Mouse (Mus musculus) lung, embryonic 14.5 days (tissue): ENCODE measurements around the gene Pknox2. TPM values are rescaled to one million over a fixed set of nuclear protein-coding genes. Genes with fewer than 3 reads are reported as not detected.

Experiments
- ATAC-seq: fragments of 200-750 bp; cut with Nextera tagmentation; 2 replicates; pipeline ENCODE4 v1.8.0; 2017; ENCODE audit warnings: mild to moderate bottlenecking, moderate TSS enrichment, moderate library complexity; ENCODE audit not compliant: insufficient read depth
- DNase-seq: peaks from one replicate; pipeline ENCODE4 v3.0.0-alpha.2; 2015
- H3K27ac ChIP-seq: fragments of 300-500 bp; sonication (generic); 2 replicates; pipeline ENCODE4 v1.5.1; 2014; ENCODE audit warnings: low read depth, mild to moderate bottlenecking, moderate library complexity
- H3K27me3 ChIP-seq: fragments of 300-500 bp; sonication (generic); 2 replicates; pipeline ENCODE4 v1.6.1; 2014; ENCODE audit warnings: low read length, control low read depth; ENCODE audit not compliant: insufficient read depth
- H3K36me3 ChIP-seq: fragments of 300-500 bp; sonication (generic); 2 replicates; pipeline ENCODE4 v1.6.1; 2014; ENCODE audit warnings: control low read depth; ENCODE audit not compliant: insufficient read depth
- H3K4me1 ChIP-seq: fragments of 300-500 bp; sonication (generic); 2 replicates; pipeline ENCODE4 v1.6.1; 2014; ENCODE audit warnings: antibody characterized with exemption, control low read depth; ENCODE audit not compliant: insufficient read depth
- H3K4me2 ChIP-seq: fragments of 300-500 bp; sonication (generic); 2 replicates; pipeline ENCODE4 v1.6.1; 2014; ENCODE audit warnings: mild to moderate bottlenecking
- H3K4me3 ChIP-seq: fragments of 300-500 bp; sonication (generic); 2 replicates; pipeline ENCODE4 v1.5.1; 2014; ENCODE audit warnings: low read depth, low read length
- H3K9ac ChIP-seq: fragments of 300-500 bp; sonication (generic); 2 replicates; pipeline ENCODE4 v1.6.1; 2014
- H3K9me3 ChIP-seq: fragments of 300-500 bp; sonication (generic); 2 replicates; pipeline ENCODE4 v1.6.1; 2016; ENCODE audit warnings: low read depth, low read length, control low read depth
- CTCF ChIP-seq: IDR thresholded peaks from 2 replicates; pipeline ENCODE4 v1.5.1; 2016; ENCODE audit warnings: antibody characterized with exemption, low read depth
- WGBS: fragments of 180-500 bp; shearing (Covaris S2); extraction: QIAGEN DNeasy Blood & Tissue Kit; methylation state at CpG from one replicate; pipeline ENCODE4 v1.1.7; 2014; 5-methylcytosine and 5-hydroxymethylcytosine counted together
- polyA plus RNA-seq: library from polyadenylated mRNA; unstranded; fragments of >200 nt; fragmentation: Nextera tagmentation; extraction: Ambion mirVana; gene quantifications from 2 replicates; pipeline ENCODE4 v1.2.1, GENCODE M21; 2014

The Pknox2 gene
- polyA plus RNA-seq, 1 experiment from 2014 or later: 7.1 TPM

DNA sequence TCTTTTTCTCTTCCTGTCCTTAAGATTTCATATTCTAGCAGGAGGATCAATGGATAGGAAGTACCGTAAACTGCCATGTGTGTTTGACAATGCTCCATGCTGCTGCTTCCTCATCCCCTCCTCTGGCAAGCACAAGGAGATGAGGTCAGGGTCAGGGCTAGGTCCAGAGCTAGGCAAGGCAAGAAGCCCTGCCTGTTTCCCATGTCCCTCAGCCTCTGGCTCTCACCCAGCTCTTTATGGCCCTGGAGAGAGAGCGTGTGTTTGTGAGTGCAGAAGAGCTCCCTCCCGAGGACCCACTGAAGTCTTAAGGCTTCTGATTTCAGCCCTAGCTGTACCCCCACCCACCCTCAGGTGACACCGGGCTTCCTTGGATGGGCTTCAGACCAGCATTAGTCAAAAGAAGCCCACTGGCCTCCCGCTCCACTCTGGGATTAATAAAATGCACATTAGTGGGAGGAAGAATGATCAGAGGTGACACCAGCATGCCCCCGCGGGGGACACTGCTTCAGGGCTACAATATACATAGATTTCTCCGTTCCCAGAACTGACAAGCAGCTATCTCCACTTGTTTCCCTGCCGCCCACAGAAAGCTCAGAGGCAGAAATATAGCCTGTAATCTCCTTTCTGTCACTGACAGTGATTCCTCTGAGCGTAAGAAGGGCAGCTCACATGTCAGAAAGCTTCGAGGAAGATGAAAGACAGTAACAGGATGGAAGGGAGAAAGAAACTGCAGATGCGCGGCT, 156.4 kb downstream of the Pknox2 start:
- WGBS: 42% methylated on average over 13 of the region's 13 CpGs
- no peak overlapping the region for H3K27ac ChIP-seq
- H3K36me3 ChIP-seq: no peaks in the 10 kb centered on the region
- DNase-seq: no peak
- H3K9me3 ChIP-seq: no peaks in the 10 kb centered on the region
- H3K9ac ChIP-seq: no peak overlapping the region
- H3K4me3 ChIP-seq: no peak overlapping the region
- no peaks in the 10 kb centered on the region for H3K27me3 ChIP-seq
- ATAC-seq: no peak
- no peak for TF ChIP-seq CTCF
- peaks cover 4% of the 10 kb centered on the region; the same call in 1 of the 2 replicates for H3K4me1 ChIP-seq
- H3K4me2 ChIP-seq: no peak overlapping the region

DNA sequence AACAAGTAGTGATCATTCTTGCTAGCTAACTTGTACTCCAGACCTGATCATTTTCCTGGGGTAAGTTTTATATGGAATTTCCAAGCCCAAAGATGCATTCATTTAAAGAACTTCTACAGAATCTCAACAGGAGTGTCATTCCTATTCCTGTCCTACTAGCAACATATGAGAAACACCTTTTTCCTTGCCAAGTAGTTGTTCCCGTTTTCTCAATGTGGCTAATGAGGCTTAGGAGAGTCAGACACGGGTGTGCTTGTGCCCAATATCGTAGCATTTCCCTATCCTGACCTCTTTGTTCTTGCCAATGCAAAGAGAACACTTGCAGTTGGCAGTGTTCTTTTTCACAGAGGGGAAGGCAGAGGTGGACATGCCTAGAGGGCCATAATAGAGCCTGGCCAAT, 157.2 kb downstream of the Pknox2 start:
- Histone ChIP-seq H3K27me3 (no peaks in the 10 kb centered on the region), H3K4me2 (no peak overlapping the region), H3K36me3 (no peaks in the 10 kb centered on the region), H3K9ac (no peak overlapping the region), H3K27ac (no peak overlapping the region), H3K4me3 (no peak overlapping the region), H3K4me1 (peaks cover 4% of the 10 kb centered on the region; the same call in 1 of the 2 replicates), H3K9me3 (no peaks in the 10 kb centered on the region)
- TF ChIP-seq CTCF: no peak
- DNase-seq (no peak), ATAC-seq (no peak)
- WGBS: 88% methylated on average over 3 of the region's 3 CpGs

DNA sequence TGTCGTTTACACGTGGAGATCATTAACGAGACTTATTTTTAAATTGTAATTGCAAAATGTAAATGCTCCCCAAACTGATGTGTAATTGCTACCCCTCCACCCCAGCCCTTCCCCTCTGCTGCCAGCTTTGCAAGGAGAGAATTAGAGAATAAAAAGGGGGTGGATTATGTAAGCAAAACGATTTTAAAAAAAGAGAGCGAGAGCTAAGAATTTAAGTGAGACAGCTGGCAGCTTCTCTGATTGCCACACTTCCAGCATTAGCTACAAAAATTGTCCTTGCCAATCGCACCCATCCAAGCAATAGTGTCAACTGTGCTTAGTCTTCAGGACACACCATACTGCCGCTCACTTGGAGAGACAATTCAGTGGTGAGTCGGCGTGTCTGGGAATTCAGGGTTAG, 162.0 kb downstream of the Pknox2 start:
- Histone ChIP-seq H3K4me3 (no peak overlapping the region), H3K4me2 (no peak overlapping the region), H3K4me1 (no peaks in the 10 kb centered on the region), H3K36me3 (no peaks in the 10 kb centered on the region), H3K9ac (no peak overlapping the region), H3K27me3 (no peaks in the 10 kb centered on the region), H3K27ac (no peak overlapping the region), H3K9me3 (no peaks in the 10 kb centered on the region)
- DNase-seq (no peak), ATAC-seq (no peak)
- no peak for TF ChIP-seq CTCF
- WGBS: 79% methylated on average over 9 of the region's 9 CpGs

DNA sequence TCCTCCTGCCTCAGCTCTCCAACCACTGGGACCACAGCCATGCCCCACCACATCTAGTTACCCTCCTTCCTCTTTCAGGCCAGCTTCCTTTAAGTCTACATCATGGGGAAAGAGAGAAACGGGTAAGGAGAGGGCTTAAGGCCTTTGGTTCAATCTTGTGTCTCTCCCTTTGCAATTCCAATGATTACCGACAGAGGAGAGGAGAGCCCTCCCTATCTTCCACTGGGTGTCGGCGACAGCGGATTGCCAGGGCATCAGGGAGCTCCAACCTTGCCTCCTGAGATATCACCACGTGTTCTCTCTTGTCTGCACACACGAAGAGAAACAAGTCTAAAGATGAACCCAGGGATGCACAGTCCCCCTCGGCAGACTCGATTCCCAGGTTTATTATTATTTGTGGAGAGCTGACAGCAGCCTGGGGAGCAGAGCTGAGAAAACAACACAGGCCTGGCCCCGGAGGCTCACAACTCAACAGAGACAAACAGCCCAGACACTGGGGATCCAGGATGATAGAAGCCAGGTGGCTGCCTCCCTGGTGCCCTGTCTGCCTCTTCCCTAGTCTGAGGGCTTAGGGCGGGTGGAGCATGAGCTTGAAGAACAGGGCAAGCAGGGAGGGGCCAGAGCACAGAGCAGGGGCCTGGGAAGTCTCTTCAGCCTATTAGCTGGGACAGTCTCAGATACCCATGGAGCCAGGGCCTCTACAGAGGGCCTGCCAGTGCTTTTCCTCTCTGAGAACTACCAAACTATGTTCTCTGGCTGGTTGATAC, 170.4 kb downstream of the Pknox2 start:
- peak; percentile 52 for TF ChIP-seq CTCF
- no peaks in the 10 kb centered on the region for H3K9me3 ChIP-seq
- 28% methylated on average over 11 of the region's 11 CpGs for WGBS
- peak; percentile 29 for DNase-seq
- no peaks in the 10 kb centered on the region for H3K36me3 ChIP-seq
- no peaks in the 10 kb centered on the region for H3K27me3 ChIP-seq
- no peak overlapping the region for H3K4me3 ChIP-seq
- no peak overlapping the region for H3K4me2 ChIP-seq
- no peaks in the 10 kb centered on the region; the same call in 1 of the 2 replicates for H3K4me1 ChIP-seq
- no peak overlapping the region for H3K27ac ChIP-seq
- ATAC-seq: no peak
- H3K9ac ChIP-seq: no peak overlapping the region

DNA sequence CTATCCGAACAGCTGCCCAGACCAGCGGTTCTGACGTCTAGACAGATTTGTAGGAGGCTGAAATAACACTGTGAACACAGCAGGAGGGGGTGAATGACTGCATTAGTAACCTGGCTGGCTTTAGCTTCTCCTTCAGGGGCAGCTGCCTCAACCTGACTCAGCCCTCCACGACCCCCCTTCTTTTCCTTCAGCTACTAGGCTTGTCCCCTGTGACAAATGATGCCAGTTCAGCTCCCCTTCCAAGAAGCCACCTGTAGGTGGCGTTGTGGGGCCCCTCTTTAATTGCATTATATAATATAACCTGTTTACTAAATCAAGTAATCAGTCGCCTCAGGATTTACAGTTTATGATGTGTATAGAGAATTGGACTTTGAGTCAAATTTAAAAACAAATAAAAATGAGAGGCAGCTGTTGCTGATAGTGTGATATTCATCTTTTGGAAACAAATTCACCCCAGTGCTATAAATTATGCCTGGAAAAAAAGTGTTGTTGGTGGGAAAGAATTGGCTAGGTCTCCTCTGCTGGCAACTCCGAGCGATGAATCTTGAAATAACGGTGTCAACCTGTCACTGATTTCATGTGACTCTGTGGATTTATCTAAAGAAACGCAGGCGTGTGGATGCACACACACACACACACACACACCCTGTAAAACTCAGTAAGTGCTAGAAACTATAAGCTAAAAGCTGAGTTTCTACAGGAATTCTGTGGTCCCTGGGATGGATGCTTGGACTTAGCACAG, 173.6 kb downstream of the Pknox2 start:
- no peak overlapping the region for H3K4me2 ChIP-seq
- WGBS: 47% methylated on average over 11 of the region's 11 CpGs
- no peaks in the 10 kb centered on the region for H3K36me3 ChIP-seq
- H3K27me3 ChIP-seq: no peaks in the 10 kb centered on the region
- peak; percentile 32; the same call in 1 of the 2 replicates for TF ChIP-seq CTCF
- H3K27ac ChIP-seq: no peak overlapping the region
- no peak overlapping the region for H3K4me3 ChIP-seq
- no peaks in the 10 kb centered on the region for H3K9me3 ChIP-seq
- no peak overlapping the region for H3K9ac ChIP-seq
- H3K4me1 ChIP-seq: no peaks in the 10 kb centered on the region; the same call in 1 of the 2 replicates
- no peak for ATAC-seq
- peak; percentile 38 for DNase-seq

DNA sequence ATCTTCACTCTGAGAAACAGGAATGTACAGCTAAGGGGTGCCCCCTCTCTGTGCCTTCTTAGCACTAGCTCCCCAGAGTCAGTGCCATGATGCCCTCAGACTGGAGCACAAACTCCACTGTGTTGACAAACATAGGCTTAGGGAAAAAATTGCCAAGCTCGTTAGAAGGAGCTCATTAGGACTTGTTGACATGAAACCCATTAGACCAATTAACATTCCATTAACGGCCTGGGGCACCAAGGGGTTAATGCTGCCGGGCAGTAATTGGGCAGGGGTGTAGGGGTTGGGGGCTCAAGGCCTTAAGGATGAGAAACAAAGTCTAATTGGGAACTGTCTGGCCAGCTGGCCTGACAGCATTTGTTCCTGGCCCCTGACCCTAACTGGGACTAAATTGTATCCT, 175.1 kb downstream of the Pknox2 start:
- Histone ChIP-seq H3K27me3 (no peaks in the 10 kb centered on the region), H3K9me3 (no peaks in the 10 kb centered on the region), H3K4me1 (no peaks in the 10 kb centered on the region; the same call in 1 of the 2 replicates), H3K9ac (no peak overlapping the region), H3K27ac (no peak overlapping the region), H3K4me3 (no peak overlapping the region), H3K4me2 (no peak overlapping the region), H3K36me3 (no peaks in the 10 kb centered on the region)
- DNase-seq (no peak), ATAC-seq (no peak)
- WGBS: 38% methylated on average over 3 of the region's 3 CpGs
- TF ChIP-seq CTCF: no peak
